Mouse (Mus musculus) adrenal gland, adult 2 months (tissue): ENCODE results near the gene Palm. TPM values are rescaled to one million over a fixed set of nuclear protein-coding genes. Genes with fewer than 3 reads are reported as not detected.

Experiments
- DNase-seq: peaks from one replicate; pipeline ENCODE4 v3.0.0; 2021
- polyA plus RNA-seq: library from polyadenylated mRNA; depleted of rRNA; stranded (reverse); fragments of >200 nt; gene quantifications from 2 replicates; pipeline ENCODE4 v1.2.3, GENCODE M21; 2012
- total RNA-seq, 2 experiments: library from RNA; stranded (reverse); gene quantifications; 2 replicates each; pipeline ENCODE4 v1.2.3; 2021

The Palm gene
- total and polyA plus RNA-seq, 3 experiments: 68.1 to 138 (median 105) TPM

DNA sequence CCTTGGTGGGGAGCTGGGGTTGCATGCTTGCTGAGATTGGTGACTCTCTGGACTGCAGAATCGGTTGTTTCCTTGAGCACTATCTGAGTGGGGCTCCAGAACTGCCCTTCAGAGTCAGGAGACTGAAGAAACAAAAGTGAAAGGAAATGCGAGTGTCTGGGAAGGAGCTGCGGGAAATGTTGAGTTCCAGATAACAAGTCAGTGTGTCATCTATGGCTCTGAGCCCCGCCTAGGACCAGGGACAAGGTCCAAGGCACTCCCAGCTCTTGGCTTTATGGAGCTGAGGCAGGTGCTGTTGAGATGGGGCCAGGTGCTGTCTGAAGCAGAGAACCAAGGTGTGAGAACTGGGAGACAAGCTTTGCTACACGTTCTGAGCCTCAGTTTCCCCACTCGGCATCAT is 31.0 kb downstream of the Palm start:
- no peak for DNase-seq

DNA sequence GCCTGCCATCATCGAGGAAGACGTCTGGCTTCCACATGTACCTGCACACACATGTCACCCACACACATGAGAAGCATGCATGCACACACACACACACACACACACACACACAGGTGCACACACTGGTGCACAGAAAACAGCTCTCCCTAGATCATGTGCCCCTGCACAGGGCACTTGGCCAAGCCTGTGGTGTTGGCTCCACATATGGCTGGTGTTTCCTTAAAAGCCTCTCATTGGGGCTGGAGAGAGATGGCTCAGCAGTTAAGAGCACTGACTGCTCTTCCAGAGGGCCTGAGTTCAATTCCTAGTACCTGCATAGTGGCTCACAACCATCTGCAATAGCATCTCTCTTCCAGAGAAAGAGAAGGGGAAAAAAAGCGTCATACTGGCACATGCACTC is 38.2 kb downstream of the Palm start:
- DNase-seq: no peak

DNA sequence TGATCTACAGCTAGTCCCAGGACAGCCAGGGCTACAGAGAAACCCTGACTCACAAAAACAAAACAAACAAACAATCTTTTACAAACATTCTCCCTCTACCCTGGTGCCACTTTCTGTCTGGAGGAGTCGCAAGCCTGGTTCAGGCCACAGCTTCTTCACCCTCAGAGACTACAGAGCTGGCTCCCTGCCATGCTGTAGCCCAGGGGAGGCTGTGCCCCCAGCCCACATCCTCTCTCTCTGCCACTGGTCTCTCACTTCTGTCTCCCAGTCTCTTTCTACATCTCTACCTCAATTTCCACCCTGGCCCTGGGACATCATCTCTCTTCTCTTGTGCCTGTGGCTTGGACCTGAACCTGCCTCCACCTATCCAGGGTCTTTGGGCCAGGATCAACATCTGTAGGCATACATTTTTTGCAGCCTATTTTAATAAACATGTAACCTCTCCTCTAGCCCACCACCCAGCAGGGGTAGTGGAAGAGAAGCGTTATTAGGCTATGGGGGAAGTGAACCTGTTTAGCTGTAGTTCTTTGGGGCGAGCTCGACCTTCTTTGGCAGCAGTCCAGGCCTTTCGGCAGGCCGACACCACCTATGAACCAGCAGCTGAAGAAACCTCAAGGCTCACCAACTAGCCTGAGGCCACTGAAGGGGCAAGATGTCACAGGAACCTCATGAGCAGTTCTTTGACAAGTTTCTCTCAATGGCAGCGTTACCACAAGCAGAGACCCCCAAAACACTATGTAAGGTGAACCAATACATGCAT is 38.8 kb downstream of the Palm start:
- no peak for DNase-seq

DNA sequence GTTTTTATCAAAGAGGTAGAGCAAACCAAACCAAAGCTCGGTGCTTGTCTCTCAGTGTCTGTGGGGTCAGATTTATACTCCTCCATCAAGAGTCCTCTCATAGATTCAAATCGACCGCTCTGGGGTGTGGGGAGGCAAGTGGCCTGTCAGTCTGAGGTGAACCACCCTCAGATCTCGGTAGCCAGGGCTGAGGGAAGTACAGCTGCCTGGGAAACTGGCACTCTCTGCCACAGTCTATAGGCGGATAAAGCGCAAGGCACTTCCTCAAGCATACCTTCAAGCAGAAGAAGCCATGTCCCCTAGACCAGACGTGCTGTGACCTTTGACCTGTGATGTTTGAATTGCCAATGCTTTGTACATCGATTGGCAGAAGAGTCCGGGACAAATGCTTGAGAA is 39.4 kb downstream of the Palm start:
- no peak for DNase-seq

DNA sequence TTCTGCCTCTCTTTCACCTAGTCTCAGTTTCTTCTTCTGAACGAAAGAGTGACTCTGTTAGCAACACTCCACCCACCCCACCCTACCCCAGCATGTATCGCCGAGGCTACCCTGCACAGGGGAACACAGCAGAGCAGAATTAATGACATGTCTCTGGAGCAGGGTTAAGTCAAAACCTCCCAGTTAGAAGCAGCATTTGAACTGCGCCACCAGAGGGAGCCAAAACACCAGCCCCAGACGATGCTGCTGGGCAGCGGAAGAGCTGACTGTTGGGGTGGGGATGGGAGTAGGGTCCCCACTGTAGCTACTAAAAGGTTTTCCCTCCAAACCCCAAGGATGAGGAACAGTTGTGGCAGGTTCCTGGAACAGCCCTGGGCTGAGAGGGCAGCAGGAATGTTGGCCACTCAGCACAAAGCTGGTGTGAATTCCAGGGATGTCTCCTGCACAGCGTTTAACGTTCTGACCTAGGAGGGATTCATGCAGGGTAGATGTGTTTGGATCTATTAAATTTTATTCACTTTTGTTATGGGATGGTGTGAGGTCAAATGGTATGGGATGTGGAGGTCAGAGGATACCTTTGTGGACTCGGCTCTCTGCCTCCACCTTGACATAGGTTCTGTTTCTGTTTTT is 41.5 kb downstream of the Palm start:
- DNase-seq: peak; percentile 72

DNA sequence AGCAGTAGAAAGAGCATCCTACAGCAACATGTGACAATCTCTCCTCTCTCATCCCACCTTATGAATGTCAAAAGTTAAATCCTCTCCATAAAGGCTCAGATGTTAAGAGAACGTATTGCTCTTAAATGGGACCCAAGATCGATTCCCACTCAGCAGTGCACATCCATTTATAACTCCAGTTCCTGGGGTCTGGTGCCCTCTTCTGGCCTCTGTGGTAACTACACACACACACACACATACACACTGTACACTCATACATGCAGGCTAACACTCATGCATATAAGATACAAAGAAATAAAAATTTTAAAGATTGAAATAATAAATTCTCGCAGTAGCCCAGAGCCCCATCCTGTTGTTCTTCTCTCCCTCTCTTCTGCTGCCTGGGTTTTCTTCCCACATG is 43.5 kb downstream of the Palm start:
- no peak for DNase-seq

DNA sequence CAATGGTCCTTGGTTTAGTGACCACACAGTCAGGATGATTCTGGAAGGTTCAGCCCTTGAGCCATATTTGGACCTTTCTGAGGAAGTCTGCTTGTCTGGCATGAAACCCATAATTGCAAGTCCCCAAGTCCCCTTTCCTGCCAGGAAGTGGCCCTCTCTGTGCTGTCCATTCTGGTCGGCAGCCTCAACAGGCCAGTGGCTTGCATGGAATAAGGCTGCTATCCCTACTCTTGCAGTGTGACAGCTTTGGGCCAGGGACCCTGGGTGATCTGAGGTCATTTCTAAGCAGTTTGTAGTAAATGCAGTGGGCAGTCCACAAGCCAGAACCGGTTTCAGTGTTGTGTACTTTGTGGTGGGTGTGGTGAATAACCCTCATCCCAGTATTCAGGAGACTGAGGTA is 44.8 kb downstream of the Palm start:
- DNase-seq: no peak

DNA sequence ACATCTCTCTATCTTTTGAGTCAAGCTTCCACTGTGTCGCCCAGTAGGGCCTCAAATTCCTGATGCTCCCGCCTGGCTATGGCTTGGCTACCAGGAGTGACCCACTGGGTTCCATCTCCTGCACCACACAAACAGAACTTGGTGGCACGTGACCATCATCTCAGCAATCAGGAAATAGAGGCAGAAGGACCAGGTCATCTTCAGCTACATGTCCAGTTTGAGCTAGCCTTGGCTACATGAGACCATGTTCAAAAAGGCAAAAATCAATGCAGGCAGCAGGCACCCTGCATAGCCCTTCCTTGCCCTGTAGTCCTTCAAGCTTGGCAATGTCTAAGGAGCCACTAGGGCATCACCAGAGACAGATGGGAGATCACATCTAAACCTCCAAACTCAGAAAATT is 46.7 kb downstream of the Palm start:
- DNase-seq: no peak

DNA sequence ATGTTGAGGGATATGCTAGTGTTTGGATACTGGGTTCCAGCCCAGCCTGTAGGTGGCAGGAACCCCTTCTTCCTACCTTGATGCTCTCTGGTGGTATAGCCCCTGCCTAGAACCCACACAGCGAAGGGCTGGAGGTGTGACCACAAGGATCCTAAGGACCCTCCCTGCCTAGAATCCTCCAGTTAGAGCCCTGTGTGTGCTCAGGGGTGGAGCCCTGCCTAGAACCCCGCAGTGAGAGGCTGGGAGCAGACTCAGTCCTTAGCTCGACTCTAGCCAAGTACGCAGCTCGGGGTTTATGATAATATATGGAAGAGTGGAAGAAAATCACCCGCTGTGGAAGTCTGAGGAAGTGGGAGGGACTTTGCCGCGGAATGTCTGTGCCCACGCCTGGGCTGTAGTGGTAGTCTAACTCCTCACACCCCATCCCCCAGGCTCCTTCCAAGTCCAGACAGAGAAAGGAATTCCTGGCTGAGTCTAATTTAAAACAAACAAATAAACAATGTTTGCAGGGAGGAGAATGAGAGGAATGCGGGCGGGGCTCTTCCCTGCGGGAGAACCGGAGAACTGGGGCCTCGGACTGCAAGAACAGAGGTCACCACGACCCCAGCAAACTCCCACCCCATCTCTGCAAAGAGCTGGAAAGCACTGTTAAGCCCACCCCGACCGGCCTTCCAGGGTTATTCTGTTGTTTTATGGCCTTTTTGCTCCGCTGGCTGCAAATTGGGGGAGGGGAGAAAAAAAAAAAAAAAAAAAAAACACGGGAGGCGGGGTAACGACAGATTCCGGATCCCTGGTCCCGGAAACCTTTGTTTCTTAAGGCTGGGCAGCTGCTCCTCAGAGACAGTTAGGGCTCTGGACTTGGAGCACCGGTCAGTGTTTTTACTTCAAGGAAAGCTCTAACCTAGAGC is 47.5 kb downstream of the Palm start:
- DNase-seq: peak; percentile 72

DNA sequence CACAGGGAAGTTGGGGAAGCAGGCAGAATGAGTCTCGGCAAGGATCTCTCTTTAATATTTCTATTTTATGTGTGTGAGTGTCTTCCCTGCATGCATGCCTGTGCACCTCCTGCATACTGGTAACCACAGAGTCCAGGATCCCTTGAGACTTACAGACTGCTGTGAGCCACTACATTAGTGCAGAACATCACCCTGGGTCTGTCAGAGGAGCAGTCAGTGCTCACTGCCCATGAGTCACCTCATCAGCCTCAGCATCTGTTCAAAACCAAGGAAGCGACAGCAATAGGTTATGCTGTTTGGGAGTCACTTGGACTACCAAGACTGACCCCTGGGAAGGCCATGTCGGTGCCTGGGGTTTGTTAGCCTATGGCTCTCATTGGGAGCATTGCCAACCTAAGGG is 49.0 kb downstream of the Palm start:
- DNase-seq: no peak

DNA sequence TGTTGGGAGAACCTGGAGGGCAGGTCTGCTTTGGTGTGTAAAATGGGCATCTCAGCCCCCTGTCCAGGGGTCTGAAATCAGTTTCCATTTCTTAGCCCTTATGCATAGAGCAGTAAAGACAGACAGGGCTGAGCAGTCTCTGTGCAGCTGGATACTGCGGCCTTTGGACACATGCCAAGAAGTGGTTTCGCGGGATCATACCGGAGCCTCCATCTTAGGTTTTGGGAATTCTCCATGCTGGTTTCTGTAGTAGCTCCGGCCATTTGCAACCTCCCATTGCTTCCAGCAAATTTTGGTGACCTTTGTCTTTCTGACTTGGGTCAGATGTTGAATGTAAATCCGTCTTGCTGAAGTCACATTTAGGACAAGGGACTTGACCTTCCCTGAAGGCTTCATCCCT is 50.1 kb downstream of the Palm start:
- DNase-seq: peak; percentile 38

DNA sequence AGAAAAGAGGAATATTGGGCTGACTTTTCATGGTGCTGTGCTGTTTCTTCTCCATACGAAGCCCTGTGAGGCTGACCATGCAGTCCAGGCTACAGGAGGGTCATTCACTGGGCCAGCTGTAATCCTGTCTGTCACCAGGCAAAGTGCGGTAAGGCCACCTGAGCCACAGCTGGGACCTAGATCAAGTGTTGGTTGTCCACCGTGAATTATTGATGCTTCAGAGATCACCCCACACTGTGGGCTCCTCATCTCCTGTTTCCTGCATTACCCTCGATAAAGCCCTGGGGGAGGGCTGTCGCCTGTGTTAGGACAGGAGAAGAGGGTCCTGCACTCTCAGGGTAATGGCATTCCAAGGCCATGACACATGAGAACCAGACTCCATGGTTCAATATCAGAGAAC is 53.2 kb downstream of the Palm start:
- DNase-seq: no peak

DNA sequence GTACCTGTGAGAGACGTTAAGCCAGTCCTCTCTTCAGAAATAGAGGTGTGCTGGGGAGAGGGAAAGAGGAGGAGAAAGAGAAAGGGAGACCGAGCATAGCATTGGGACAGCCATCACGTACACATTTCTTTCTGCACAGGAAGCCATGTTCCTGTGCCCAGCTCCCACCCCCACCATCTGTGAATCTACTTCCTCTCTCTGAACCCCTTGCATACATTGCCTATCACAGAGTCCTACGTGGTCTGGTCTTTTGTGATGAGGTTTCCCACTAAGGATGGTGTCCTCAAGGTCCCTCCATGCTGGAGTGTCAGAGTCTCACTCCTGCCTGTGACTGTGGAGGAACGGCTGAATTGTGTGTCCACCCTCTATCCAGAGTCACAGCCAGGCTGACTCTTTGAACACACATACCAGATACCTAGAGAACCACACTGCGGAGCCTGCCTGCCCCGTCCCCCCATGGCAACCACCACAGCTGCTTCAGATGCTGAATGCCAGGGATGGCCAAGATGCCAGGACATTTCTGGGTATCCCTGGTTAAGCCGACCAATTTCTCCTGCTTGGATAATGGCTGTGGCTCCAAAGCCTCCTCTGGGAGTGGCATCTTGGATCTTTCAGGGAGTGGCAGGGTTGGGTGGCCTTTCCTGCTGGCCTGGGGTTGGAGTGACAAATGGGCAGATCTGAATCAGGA is 56.7 kb downstream of the Palm start:
- no peak for DNase-seq

DNA sequence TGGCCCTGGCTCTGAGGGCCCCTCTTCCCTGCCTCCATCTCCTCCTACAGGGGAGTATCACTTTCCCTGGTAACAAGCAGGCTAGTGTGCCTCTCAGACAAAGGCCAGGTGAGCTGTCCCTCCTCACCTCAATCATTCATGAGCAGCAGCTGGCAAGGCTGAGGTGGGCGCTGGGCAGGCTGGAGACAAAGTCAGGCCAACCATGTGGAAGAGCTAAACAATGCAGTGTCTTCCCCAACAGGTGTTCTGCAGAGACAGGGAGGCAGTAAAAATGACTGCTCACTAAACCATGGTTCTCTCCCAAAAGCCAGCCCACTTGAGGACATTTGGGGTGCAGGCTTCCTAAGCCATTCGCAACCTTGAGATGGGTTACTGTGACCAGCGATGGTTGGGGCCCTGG is 58.3 kb downstream of the Palm start:
- no peak for DNase-seq

DNA sequence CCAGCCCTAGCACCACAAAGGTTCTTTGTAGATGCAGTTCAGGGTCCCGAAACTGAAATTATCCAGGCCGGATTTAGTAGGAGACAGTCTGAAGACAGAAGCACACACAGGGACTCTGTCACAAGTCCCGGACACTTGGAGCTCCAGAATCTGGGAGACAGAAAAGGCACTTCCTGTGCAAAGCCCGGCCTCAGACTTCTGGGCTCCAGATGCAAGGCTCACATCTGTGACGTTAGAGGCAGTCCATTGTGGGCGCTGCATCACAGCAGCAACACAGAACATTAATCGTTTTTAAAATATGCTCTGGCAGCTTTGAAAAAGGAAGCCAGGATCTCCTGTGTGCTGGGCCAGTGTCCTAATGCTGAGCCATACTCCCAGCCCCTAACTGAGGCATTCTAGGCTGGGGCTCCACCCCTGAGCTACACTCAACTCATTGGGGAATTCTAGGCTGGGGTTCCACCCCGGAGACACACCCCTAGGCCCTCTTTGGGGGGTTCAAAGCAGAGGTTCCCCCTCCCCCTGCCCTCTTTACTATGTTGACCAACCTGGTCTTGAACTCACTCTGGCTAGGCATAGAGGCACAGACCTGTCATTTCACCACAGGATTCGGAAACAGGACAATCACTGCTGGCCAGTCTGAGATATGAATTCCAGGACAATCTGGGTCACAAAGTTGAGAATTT is 58.9 kb downstream of the Palm start:
- DNase-seq: peak; percentile 47

DNA sequence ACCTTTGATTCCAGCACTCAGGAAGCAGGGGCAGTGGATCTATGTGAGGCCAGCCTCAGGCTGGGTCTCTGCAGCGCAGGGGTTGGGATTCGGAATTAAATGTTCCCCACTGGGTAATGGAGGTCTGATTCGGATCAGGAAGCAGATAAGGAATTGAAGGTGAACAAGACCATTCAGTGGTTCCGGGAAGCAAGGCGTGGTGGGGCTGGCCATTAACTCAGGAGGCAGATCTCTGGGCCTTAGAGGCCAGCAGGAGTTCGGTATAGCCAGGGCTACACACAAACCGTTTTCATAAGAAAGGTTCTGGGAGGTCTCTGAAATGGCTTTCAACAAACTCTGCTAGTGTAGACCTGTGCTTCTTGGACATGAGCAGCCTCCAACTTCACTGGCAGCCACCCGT is 59.5 kb downstream of the Palm start:
- DNase-seq: no peak

DNA sequence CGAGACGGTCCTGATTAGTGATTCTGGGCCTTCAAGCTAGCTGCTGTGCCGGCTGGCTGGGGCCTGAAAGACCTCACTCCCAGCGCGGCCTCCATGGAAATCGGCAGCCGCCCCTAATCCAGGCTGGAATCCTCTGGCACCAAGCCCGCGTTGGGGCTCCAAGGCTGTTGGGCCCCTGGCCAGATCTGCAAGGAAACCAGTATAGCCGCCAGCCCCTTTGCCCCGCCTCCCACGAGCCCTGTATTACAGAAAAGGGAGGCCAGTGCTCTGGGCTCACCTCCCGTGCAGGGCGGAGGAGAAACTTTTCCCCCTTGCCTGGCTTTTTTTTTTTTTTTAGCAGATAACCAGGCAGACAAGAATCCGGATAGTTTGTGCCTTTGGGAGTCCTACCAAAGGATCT is 60.0 kb downstream of the Palm start:
- peak; percentile 97 for DNase-seq

DNA sequence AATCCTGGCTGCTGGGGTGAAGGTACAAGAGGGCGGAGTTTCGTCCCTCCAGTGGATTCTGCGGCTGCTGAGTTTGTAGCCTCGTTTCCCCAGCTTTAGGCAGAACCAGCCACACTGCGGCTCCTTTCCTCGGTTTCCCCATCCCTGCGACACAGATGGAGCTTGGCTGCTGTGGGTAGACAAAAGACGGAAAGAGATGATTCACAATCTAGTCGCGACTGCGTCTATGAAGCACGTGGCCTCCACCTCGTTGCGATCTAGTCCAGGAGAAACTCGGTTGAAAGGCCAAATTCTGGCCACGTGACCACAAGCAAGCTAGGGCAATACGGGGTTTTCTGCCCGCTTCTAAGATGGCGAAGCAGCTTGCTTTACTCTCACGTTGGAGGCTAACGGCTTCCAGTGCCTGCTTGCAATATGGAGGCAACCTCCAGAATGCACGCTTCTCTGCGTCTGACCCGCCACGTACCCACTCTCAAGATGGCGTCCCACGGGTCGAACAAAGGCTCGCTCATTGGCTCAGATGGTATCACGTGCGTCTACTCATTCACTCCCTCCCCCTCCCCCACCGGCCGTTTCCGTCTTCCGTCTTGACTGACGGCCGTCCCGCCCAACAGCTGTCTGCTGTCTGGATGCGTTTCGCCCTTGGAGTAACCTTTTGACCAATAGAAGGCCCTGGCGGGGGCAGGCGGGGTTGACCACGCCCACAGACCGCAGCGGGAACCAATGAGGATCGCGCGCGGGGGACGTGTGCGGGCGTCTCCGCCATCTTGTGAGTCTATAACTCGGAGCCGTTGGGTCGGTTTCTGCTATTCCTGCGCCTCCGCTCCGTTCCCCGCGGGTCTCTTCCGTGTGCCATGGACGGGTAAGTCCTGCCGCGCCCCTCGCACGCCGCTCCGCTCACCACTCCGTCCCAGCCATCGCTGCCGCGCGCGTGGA is 60.8 kb downstream of the Palm start, which contains the start of gene Ptbp1:
TSS of gene Ptbp1 (plus strand) at position 568 of the 936 bp plus-strand sequence.
- peak; percentile 99 for DNase-seq

DNA sequence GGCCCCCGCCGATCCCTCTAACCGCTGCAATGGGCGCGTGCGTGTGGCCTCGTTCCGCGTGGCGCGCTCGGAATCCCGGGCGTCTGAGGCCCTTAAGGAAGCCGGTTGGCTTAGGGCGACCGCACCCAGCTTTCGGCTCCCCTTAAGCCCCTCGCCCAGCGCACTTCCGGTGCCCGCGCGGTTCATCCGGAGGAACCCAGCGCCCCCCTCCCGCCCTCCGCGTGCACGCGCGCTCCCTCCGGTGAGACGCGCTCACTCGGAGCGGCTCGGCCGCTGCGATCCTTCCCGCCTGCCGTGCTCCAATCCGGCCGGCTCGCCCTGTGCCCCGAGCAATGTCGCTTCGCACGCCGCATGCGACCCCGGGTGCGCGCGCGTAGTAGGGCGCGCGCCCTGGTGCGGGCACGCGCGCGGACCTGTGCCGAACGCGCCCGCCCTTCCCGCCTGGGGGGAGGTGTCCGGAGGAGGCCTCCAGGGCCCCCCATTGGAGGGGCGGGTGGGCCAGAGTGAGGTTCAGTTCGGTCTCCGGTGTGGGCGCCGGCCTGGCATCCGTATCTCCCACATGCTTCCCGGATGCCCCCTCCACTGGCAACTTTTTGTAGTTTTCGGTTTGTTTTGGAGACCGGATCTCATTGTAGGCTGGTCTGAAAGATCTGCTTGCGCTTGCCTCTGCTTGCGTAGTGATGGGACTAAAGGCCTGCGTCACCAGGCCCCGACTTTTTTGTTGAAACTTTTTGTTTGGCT is 61.6 kb downstream of the Palm start:
- DNase-seq: peak; percentile 84
